Mouse (Mus musculus) olfactory bulb, adult 2 months (tissue): ENCODE data around the gene Dnajc12. TPM values are rescaled to one million over a fixed set of nuclear protein-coding genes. Genes with fewer than 3 reads are reported as not detected.
A peak's percentile ranks its signal among the peaks of the same experiment; 100 is the strongest.

ENCODE experiments used
- H3K27ac ChIP-seq: fragments of 200-500 bp; 2 replicates; pipeline ENCODE4 v1.5.1; 2012; ENCODE audit warnings: low read depth, low read length; ENCODE audit not compliant: insufficient read depth
- H3K4me1 ChIP-seq: fragments of 200-500 bp; 2 replicates; pipeline ENCODE4 v1.6.1; 2012; ENCODE audit warnings: low read length; ENCODE audit not compliant: control insufficient read depth, insufficient read depth
- H3K4me3 ChIP-seq: fragments of 200-500 bp; 2 replicates; pipeline ENCODE4 v1.5.1; 2012; ENCODE audit warnings: mild to moderate bottlenecking, low read depth, low read length, moderate library complexity; ENCODE audit not compliant: insufficient read depth
- CTCF ChIP-seq: fragments of 200-500 bp; IDR thresholded peaks from 2 replicates; pipeline ENCODE4 v1.5.1; 2012; ENCODE audit warnings: low read depth, mild to moderate bottlenecking, low read length, moderate library complexity; ENCODE audit not compliant: insufficient read depth
- POLR2A ChIP-seq: fragments of 200-500 bp; IDR thresholded peaks from 2 replicates; pipeline ENCODE4 v1.6.1; 2012; ENCODE audit warnings: mild to moderate bottlenecking, low read depth, low read length, moderate library complexity; ENCODE audit not compliant: insufficient read depth
- WGBS: fragments of 180-500 bp; shearing (Covaris S2); methylation state at CpG from one replicate; pipeline ENCODE4 v1.1.7; 2018; 5-methylcytosine and 5-hydroxymethylcytosine counted together
- polyA plus RNA-seq: library from polyadenylated mRNA; stranded (reverse); fragments of >200 nt; gene quantifications from 2 replicates; pipeline ENCODE4 v1.2.4, GENCODE M21; 2012; ENCODE audit warnings: low replicate concordance; ENCODE audit not compliant: missing spikeins, insufficient read depth, insufficient read length

Dnajc12 gene
- polyA plus RNA-seq, 1 experiment = not detected

DNA sequence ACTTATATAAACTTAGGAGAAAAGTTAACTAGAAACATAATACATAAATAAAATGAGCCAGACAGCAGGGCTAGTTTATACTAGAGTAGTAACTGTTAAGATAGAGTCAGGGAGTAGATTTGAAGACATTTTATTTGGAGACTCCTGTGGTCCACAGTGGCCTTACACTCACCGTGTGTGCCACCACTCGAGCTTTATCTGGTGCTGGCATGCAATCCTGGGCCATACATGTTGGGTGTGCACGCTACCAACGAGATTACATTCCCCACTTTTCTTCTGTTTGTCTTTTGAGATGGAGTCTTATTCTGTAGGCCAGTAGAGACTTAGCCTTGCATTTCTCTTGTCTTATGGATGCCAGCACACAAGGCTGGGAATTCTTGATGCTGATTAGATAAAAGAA lies 71.7 kb downstream of the Dnajc12 start:
- Histone ChIP-seq H3K4me1 (no peaks in the 10 kb centered on the region), H3K27ac (no peak overlapping the region), H3K4me3 (no peak overlapping the region)
- 97% methylated on average over 4 of the region's 4 CpGs for WGBS
- TF ChIP-seq POLR2A (no peak), CTCF (no peak)

GRCm38 (mm10) chr10:63455110-63455878 lies 73.1 kb downstream of the Dnajc12 start:
- Histone ChIP-seq H3K27ac (peak overlapping the region; percentile 62; the same call in 1 of the 2 replicates), H3K4me3 (no peak overlapping the region), H3K4me1 (no peaks in the 10 kb centered on the region)
- 42% methylated on average over 8 of the region's 8 CpGs for WGBS
- TF ChIP-seq POLR2A = no peak
- no peak for TF ChIP-seq CTCF

GRCm38 (mm10) chr10:63457292-63458128 lies 75.3 kb downstream of the Dnajc12 start:
- Histone ChIP-seq H3K27ac (no peak overlapping the region), H3K4me1 (no peaks in the 10 kb centered on the region), H3K4me3 (no peak overlapping the region)
- no peak for TF ChIP-seq CTCF
- no peak for TF ChIP-seq POLR2A
- WGBS = 67% methylated on average over 17 of the region's 17 CpGs

Other genes with a start within 250 kb of the Dnajc12 start
- gene Mypn, start 178.5 kb upstream of the Dnajc12 start, polyA plus RNA-seq = not detected in 2 replicates
- gene Herc4, start 138.6 kb upstream of the Dnajc12 start, polyA plus RNA-seq = not detected in 2 replicates
- not detected in 2 replicates for gene Sirt1, start 739 bp upstream of the Dnajc12 start, polyA plus RNA-seq
- not detected in 2 replicates for gene Gm7075, start 39.3 kb downstream of the Dnajc12 start, polyA plus RNA-seq
- gene Ctnna3, start 47.7 kb downstream of the Dnajc12 start, polyA plus RNA-seq = not detected in 2 replicates